Mouse (Mus musculus) embryo, embryonic 9.5 days (tissue): ENCODE measurements around the gene Rfpl4.
"Not testable (repeated sequence)": the region's sequence is repeated elsewhere in the genome, so short reads cannot be mapped to it uniquely, and the experiment has no call there.

ENCODE experiments used
- DNase-seq: peaks from one replicate; pipeline ENCODE4 v3.0.0-alpha.2; 2017; ENCODE audit errors: extremely low spot score

Rfpl4 gene

GRCm38 (mm10) chr7:5116850-5117249 is at the start of gene Rfpl4:
Rfpl4 (minus strand) TSS chr7:5116950.
- no peak for DNase-seq

- not testable (repeated sequence) for DNase-seq
Measured at GRCm38 (mm10) chr7:5149570-5149969, 32.8 kb upstream of the Rfpl4 start, which contains the start of gene Vmn1r55. Vmn1r55 (minus strand) TSS chr7:5149670.

DNA sequence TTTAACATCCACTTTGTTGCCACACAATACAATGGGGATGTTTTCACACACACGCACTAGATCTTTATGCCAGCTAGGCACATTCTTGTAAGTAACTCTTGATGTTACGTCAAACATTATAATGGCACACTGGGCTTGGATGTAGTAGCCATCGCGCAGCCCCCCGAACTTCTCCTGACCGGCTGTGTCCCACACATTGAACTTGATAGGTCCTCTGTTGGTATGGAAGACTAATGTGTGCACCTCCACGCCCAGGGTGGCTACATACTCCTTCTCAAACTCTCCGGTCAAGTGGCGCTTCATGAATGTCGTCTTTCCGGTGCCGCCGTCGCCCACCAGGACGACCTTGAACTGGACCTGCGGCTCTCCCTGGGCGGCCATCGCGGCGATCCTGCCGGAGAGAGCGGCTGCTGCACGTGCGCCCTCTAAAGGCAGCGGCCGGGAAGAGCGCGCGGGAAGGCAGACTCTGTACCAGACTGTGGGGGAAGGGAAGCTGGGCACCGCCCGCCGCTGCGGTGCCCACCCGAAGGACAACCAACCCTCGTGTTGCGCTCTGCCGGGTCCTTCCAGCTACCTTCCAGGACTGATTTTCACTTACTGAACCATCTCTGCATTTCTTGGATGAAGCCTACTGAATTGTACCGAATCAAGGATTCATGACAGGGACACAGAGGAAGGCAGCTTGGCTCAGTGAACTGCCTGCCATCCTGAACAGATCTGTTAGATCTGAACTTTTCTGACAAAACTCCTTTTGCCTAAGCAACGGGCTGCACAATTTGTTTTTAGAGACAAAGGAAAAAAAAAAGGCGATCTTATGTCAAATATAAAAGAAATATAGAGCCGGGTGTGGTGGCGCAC is 9.0 kb upstream of the Rfpl4 start, which contains the start of gene Rasl2-9:
Gene Rasl2-9 (minus strand): TSS at position 402 of the 858 bp plus-strand sequence.
- peak; percentile 76 for DNase-seq

- no peak for DNase-seq
Measured at GRCm38 (mm10) chr7:5125078-5125477, 8.3 kb upstream of the Rfpl4 start.

- no peak for DNase-seq
Measured at GRCm38 (mm10) chr7:5112701-5113100, 4.0 kb downstream of the Rfpl4 start.

DNA sequence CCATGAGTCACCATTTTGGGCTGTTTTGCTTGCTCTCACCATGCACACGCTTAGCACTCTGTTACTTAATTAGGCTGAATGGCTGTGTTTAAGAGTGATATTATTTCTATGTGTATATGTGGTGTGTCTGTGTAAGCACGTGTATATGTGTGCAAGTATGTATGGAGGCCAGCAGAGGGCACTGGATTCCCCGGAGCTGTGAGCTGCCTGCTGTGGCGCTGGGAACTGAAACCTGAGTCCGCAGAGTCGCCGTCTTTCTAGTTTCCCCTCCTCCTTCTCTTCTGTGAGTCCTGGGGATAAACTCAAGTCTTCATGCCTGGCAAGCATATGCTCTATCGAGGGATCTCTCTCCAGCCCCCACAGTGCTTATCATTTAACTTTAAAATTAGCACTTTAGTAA is 7.4 kb downstream of the Rfpl4 start:
- no peak for DNase-seq

DNA sequence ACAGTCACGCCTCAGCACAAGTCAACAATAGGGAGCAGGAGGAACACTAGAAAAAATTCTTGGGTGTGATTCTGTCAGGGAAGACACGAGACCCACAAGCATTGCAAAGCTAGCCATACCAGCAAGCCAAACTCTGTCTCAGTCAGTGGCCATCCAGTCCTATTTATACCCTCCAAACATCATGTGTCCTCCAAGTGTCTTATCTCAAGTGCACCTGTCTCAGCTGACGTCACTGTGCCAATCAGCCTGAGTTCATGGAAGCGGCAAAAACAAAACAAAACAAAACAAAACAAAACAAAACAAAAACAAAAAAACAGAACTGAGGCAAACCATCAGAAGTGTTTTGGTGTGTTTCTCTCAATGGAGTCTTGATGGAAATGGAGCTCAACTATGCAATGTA is 8.5 kb downstream of the Rfpl4 start:
- no peak for DNase-seq

GRCm38 (mm10) chr7:5102564-5102963 is 14.2 kb downstream of the Rfpl4 start:
- DNase-seq = no peak

GRCm38 (mm10) chr7:5101066-5101663 is 15.6 kb downstream of the Rfpl4 start:
- DNase-seq = no peak

GRCm38 (mm10) chr7:5099796-5100195 is 17.0 kb downstream of the Rfpl4 start:
- DNase-seq = no peak

- DNase-seq = no peak
Measured at GRCm38 (mm10) chr7:5098769-5099168, 18.0 kb downstream of the Rfpl4 start.

DNA sequence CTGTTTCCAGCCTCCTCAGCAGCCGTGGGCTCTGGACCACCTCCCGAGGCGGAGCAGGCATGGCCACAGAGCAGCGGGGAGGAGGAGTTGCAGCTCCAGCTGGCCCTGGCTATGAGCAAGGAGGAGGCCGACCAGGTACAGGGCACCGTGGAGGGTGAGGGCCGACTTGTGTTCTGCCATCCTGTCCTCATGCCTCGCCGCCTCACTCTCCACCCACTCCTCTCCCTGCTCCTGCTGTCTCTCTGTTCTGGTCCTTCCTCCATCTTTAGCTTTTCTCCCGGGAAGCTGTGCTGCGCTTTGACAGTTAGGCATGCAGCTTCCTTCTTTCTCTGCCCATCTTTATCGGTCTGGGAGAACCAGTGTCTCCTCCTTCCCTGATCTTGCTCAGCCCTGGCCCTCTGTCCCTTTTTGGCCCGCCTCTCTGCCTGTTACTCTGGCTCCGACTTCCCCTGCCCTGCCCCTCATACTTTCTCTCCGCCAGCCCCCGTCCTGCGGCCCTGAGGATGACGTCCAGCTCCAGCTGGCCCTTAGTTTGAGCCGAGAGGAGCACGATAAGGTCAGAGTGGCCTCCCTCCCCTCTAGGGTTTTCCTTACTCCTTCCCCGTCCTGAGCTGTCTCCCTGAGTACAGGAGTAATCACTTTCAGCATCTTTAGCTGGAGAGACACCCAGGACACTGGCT is 23.8 kb downstream of the Rfpl4 start:
- no peak for DNase-seq

DNA sequence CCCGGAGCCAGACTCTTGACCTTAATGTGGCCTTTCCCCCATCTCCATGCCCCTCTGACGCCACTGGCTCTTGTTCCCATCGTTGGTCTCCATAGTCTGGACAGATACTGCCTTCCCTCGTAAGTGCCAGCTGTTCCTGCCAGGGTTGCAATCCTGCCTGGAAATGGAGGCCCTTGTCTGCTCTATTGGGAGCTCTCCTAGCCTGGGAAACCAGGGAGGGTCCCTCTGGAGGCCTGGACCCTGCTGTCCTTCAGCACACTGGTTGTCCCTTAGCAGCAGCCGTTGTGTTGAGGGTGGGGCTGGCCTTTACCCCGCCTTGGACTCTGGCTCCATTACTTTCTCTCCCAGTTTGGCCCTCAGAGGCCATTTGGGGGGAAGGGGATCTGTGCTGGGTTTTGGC is 24.4 kb downstream of the Rfpl4 start:
- DNase-seq = no peak

DNA sequence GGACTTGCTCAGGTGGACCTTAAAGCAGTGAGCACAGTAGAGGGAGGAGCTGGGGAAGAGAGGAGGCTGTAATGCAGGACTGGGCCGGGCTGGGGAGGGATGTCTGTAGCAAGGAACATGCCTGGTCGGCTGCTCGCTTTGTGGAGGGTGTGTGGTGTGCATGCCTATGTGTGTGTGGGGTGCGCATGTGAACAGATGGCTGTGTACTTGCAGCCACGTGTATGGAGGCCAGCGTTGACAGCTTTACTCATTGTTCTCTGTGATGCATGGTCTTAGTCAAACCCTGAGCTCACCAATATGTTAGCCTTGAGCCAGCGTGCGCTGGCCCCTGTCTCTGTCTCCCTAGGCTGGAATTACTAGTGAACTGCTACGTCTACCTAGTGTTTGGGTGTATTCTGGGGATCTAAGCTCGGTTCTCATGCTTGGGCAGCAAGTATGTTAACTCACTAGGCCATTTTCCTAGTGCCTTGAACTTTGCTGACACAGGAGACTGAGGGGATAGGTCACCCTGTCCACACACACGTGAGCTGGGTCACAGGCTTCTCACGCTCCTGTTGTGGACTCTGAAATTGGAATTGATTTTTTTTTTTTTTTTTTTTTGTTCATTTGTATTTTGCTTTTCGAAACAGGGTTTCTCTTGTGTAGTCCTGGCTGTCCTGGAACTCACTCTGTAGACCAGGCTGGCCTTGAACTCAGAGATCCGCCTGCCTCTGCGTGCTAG is 25.6 kb downstream of the Rfpl4 start:
- no peak for DNase-seq

DNA sequence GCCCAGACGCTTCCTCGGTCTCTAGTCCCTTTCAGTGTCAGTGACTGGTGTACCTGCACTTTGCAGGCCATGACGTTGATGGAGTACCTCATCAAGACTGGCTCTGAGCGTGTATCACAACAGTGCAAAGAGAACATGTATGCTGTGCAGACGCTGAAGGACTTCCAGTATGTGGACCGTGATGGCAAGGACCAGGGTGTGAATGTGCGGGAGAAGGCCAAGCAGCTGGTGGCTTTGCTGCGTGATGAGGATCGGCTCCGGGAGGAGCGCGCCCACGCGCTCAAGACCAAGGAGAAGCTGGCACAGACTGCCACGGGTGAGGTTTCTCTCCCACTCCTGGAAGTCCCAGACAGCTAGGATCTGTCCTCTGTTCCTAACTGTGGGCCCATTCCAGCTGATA is 26.9 kb downstream of the Rfpl4 start:
- no peak for DNase-seq

DNA sequence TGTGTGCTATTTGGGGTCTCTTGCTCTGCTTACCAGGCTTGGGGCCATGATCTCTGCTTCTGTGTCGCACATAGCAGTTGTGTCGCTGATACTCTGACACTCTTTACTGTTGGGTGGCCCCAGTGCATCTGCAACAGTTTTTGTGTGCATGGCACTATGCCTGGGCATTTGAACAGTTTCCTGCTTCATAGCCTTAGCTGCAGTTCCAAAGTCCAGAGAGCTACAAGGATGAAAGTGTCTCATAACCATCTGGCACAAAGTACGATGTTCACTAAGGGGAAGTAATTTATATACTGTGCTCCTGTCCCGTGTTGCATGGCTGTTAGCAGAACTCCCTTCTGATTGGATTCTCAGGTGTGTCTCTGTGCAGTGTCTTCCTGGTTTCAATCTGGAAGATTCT is 28.9 kb downstream of the Rfpl4 start:
- DNase-seq = no peak

DNA sequence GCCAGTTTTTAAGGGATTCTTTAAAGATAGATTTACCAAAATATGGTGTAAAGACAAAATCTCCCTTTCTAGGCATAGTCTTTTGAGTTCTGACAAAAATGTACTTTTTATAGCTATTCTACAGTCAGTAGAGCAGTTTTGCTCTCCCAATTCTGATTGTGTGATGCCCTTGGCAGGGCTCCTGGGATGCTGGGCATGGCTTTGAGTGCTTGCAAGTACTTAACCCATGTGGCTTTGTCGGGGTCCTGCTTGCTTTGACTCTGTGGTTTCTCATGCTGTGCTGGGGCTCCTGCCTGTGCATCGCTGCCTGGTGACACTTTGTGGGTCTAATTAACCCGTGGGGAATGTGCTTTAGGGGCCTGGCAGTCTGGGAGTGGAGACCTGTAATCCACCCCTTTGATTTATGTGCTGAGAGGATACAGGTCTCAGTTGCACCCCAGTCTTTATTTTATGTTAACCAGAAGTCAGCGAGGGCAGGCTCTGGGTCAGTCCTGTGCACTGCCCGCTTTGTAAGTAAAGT is 29.8 kb downstream of the Rfpl4 start:
- DNase-seq = no peak

DNA sequence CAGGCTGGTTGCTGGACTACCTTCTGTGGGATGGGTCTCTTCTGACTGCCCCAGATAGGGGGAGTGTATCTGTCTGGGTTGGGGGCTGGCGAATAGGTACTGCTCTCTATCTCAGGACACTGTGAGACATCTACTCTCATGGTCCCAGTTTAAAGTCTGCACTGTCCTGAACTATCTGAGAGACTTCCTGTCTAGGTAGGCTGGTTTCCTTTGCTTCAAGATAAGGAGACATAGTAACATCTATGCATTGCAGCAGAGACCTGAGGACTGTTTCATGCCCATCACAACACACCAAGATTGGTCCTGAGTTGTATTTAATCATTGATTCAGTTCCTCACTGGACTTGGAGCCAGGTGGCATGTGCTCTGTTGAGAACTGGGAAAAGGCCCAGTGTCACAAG is 31.2 kb downstream of the Rfpl4 start:
- DNase-seq = no peak

GRCm38 (mm10) chr7:5083325-5084105 is 33.2 kb downstream of the Rfpl4 start:
- DNase-seq = no peak

GRCm38 (mm10) chr7:5081939-5082338 is 34.8 kb downstream of the Rfpl4 start:
- no peak for DNase-seq

DNA sequence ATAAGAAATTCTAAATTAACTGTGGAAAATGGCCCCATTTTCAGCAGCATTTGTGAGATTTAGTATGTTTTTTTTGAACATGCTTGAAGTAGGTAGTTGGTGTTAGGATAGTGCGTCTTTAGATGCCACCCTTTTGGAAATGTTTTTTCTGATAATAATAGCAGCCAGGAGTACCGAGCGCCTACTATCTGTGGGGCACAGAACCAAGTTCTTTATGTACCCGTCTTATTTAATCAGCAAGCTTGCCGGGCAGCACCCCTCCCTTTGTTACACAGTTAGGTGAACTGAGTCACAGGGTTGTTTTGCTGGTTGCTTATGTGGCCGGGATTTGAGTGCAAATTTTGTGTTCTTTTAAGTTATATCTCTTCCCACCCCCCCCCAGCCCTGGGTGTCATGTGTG is 35.5 kb downstream of the Rfpl4 start:
- DNase-seq = no peak
